Mouse (Mus musculus): ENCODE results near the gene Vgf.

DNA sequence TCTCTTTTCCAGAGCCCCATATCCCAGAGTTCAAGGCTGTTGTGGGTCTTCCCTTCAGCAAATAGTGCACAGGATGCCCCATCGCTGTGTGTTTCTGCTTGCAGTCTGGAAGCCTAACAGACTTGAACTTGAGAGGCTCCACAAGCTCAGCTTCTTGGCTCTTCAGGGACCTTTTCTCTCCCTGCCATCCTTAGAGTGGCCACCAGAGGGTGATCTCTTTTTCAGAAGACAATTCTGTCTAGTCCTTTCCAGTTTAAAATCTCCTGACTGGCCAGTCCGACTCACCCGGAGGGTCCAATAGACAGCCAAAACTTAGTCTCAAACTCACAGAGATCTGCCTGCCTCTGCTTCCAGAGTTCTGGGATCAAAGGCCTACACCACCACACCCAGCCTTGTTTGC, 16.2 kb upstream of the Vgf start:
- TF ChIP-seq CTCF (IDR thresholded peaks at IDR 0.05; ENCODE audit: control insufficient read depth, insufficient read depth, insufficient read length) (no peak), USF1 (IDR thresholded peaks at IDR 0.05; ENCODE audit: low read depth) (no peak), MYOD1 (IDR thresholded peaks at IDR 0.05; ENCODE audit: control insufficient read depth, insufficient read length, low read depth) (no peak)

Data from C2C12 (cell line).